Mouse (Mus musculus): ENCODE results near the gene Hist2h3b. TPM values are rescaled to one million over a fixed set of nuclear protein-coding genes. Genes with fewer than 3 reads are reported as not detected.
A peak's percentile ranks its signal among the peaks of the same experiment; 100 is the strongest.

Gene Hist2h3b
- polyA plus RNA-seq, 1 experiment from 2014 or later: 29.5 TPM

DNA sequence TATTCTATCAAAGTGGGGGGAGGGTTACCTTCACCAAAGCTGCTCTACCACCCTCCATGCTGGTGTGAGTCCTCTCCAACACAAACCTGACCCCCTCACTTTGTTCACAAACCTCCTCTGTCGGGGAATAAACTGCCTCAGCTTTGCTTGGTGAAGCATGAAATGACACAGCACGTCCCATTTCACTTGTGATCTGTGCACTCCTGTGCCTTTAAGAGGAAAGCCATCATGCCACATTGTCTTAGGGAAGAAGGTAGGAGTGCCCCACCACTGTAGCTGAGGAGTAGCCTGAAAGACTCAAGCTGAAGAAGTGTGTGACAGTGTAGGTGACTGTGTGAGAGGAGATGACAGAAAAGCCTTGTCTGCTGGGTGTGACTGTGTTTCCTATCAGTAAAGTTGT is 43.0 kb upstream of the Hist2h3b start:
- ATAC-seq (replicated peaks; ENCODE audit: insufficient number of reproducible peaks, low FRiP score, low TSS enrichment): no peak

GRCm38 (mm10) chr3:96226695-96227648 is 41.5 kb upstream of the Hist2h3b start:
- Histone ChIP-seq H3K27ac (ENCODE audit: low read depth, low read length) (no peak overlapping the region), H3K9me3 (replicated peaks; ENCODE audit: control insufficient read depth, low read length) (no peaks in the 10 kb centered on the region), H3K4me3 (ENCODE audit: low read depth, low read length) (no peak overlapping the region), H3K27me3 (ENCODE audit: control insufficient read depth, insufficient read depth, low read length) (no peaks in the 10 kb centered on the region), H3K4me1 (ENCODE audit: control insufficient read depth, insufficient read depth, low read length) (peaks cover 20% of the 10 kb centered on the region), H3K36me3 (ENCODE audit: control insufficient read depth, insufficient read depth, low read length) (no peaks in the 10 kb centered on the region), H3K4me2 (no peak overlapping the region), H3K9ac (ENCODE audit: low read depth, low read length) (no peak overlapping the region)
- peak; percentile 45; the same call in 1 of the 2 replicates for ATAC-seq (replicated peaks; ENCODE audit: insufficient number of reproducible peaks, low FRiP score, low TSS enrichment)
- 67% methylated on average over 8 of the region's 8 CpGs for whole genome bisulfite sequencing (ENCODE audit: insufficient replicate concordance)

More for the DNA sequence above, 43.0 kb upstream of the Hist2h3b start:
- H3K27me3 ChIP-seq (ENCODE audit: control insufficient read depth, insufficient read depth, low read length): no peaks in the 10 kb centered on the region
- H3K36me3 ChIP-seq (ENCODE audit: control insufficient read depth, insufficient read depth, low read length): no peaks in the 10 kb centered on the region
- H3K4me1 ChIP-seq (ENCODE audit: control insufficient read depth, insufficient read depth, low read length): peaks cover 25% of the 10 kb centered on the region
- no peak overlapping the region for H3K4me3 ChIP-seq (ENCODE audit: low read depth, low read length)
- 48% methylated on average over 2 of the region's 2 CpGs for WGBS (ENCODE audit: insufficient replicate concordance)
- no peaks in the 10 kb centered on the region for H3K9me3 ChIP-seq (replicated peaks; ENCODE audit: control insufficient read depth, low read length)
- H3K9ac ChIP-seq (ENCODE audit: low read depth, low read length): 0 out of 2 replicates have a peak overlapping the region, but pooled peaks have one; percentile 28
- H3K27ac ChIP-seq (ENCODE audit: low read depth, low read length): peak overlapping the region; percentile 46; the same call in 1 of the 2 replicates
- H3K4me2 ChIP-seq: no peak overlapping the region; the same call in 1 of the 2 replicates

DNA sequence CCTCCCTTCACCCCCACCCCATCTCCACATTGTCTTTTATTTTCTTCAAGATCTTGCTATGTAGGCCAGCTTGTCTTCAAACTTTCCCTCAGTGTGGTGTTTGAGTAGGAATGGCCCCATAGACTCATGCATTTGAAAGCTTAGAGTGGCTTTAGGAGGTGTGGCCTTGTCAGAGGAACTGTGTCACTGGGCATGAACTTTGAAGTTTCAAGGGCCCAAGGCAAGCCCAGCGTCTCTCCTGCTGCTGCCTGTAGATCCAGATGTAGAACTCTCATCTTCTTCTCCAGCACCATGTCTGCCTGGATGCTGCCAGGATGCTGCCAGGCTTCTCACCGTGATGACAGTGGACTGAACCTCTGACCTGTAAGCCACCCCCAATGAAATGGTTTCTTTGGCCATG is 39.6 kb upstream of the Hist2h3b start:
- ATAC-seq (replicated peaks; ENCODE audit: insufficient number of reproducible peaks, low FRiP score, low TSS enrichment): no peak
- no peaks in the 10 kb centered on the region for H3K36me3 ChIP-seq (ENCODE audit: control insufficient read depth, insufficient read depth, low read length)
- no peak overlapping the region for H3K9ac ChIP-seq (ENCODE audit: low read depth, low read length)
- peaks cover 14% of the 10 kb centered on the region for H3K4me1 ChIP-seq (ENCODE audit: control insufficient read depth, insufficient read depth, low read length)
- 58% methylated on average over 2 of the region's 2 CpGs for WGBS (ENCODE audit: insufficient replicate concordance)
- H3K4me3 ChIP-seq (ENCODE audit: low read depth, low read length): no peak overlapping the region
- no peaks in the 10 kb centered on the region for H3K27me3 ChIP-seq (ENCODE audit: control insufficient read depth, insufficient read depth, low read length)
- no peak overlapping the region for H3K27ac ChIP-seq (ENCODE audit: low read depth, low read length)
- H3K4me2 ChIP-seq: no peak overlapping the region
- no peaks in the 10 kb centered on the region for H3K9me3 ChIP-seq (replicated peaks; ENCODE audit: control insufficient read depth, low read length)

DNA sequence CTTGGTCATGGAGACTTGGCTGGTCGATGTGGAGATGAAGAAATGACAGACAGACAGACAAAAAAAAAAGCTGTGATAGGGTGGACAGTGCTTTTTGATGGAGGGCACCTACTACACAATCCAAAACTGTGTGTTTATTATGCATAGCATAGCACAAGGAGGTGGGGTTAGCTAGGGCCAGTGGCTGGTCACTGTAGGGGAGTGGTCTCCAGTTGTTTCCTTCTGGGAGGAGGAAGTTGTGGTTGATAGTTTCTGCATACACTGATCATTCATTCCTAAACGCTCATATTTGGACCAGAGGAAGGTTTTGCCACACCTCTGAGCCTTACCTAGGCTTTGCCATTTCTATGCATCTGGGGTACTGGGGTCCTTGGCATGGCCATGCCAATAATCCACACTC is 38.0 kb upstream of the Hist2h3b start:
- no peak overlapping the region for H3K9ac ChIP-seq (ENCODE audit: low read depth, low read length)
- ATAC-seq (replicated peaks; ENCODE audit: insufficient number of reproducible peaks, low FRiP score, low TSS enrichment): no peak
- H3K4me1 ChIP-seq (ENCODE audit: control insufficient read depth, insufficient read depth, low read length): peaks cover 7% of the 10 kb centered on the region
- no peak overlapping the region for H3K4me3 ChIP-seq (ENCODE audit: low read depth, low read length)
- H3K27me3 ChIP-seq (ENCODE audit: control insufficient read depth, insufficient read depth, low read length): no peaks in the 10 kb centered on the region
- H3K4me2 ChIP-seq: no peak overlapping the region
- H3K36me3 ChIP-seq (ENCODE audit: control insufficient read depth, insufficient read depth, low read length): no peaks in the 10 kb centered on the region
- WGBS (ENCODE audit: insufficient replicate concordance): 75% methylated on average over 2 of the region's 2 CpGs
- H3K9me3 ChIP-seq (replicated peaks; ENCODE audit: control insufficient read depth, low read length): no peaks in the 10 kb centered on the region
- H3K27ac ChIP-seq (ENCODE audit: low read depth, low read length): no peak overlapping the region

DNA sequence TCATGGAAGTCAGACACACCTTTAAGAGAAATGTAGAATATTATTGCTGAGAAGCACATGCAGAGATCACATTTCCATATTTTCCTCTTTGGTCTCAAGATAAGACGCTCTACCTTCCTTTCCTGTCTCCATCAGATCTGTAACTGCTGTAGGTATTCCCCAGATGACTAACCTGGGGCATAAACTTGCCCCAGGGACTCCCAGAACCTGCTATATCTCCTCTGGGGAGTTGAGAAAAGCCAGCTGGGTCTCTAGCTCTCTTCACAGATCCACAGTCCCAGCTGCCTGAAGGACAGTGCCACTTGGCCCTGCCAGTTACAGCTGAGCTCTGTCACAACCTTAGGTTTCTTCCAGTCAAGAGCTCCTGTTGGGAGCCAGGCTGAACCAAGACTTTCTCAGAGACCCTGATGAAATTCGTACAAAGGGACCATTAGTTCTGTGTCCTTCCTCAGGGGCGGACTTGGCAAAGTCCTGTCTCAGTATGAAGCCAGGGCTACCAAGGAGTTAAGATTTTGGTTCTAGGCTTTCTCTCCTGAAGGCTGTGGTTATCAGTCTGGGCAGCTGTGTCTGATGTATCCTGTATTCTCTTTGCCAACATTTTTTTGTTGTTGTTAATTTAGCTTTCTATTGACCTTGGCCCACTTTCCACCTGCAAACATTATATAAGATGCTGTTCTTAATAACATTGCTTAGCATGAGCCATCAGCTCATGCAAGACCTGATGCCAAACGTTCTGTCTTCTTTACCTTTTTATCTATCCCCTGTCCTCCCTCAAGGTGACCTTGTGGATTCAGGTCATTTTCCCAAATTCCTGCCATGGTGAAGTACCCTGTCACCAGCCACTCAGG is 37.3 kb upstream of the Hist2h3b start:
- ATAC-seq (replicated peaks; ENCODE audit: insufficient number of reproducible peaks, low FRiP score, low TSS enrichment): no peak
- no peak overlapping the region for H3K27ac ChIP-seq (ENCODE audit: low read depth, low read length)
- no peaks in the 10 kb centered on the region for H3K27me3 ChIP-seq (ENCODE audit: control insufficient read depth, insufficient read depth, low read length)
- H3K9me3 ChIP-seq (replicated peaks; ENCODE audit: control insufficient read depth, low read length): no peaks in the 10 kb centered on the region
- no peaks in the 10 kb centered on the region for H3K36me3 ChIP-seq (ENCODE audit: control insufficient read depth, insufficient read depth, low read length)
- WGBS (ENCODE audit: insufficient replicate concordance): 66% methylated on average over 4 of the region's 4 CpGs
- H3K4me3 ChIP-seq (ENCODE audit: low read depth, low read length): no peak overlapping the region
- H3K4me1 ChIP-seq (ENCODE audit: control insufficient read depth, insufficient read depth, low read length): peaks cover 2% of the 10 kb centered on the region; the same call in 1 of the 2 replicates
- H3K4me2 ChIP-seq: no peak overlapping the region
- H3K9ac ChIP-seq (ENCODE audit: low read depth, low read length): no peak overlapping the region

DNA sequence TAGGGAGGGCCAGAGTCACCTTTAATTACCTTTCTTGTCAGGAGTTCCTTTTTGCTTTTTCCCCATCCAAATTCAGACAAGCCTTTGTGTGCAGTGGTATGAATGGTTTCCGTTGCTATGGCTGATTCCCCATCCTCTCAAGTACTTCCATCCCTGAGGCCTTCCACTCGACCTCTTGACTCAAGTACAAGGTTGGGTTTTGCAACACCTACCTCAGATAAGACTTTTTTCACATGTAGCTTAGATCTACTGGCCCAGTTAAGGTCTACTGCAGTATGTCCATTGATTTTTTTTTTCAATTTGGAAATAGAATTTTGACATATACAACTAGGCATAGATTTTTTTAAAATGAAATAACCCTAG is 36.7 kb upstream of the Hist2h3b start:
- Histone ChIP-seq H3K4me1 (ENCODE audit: control insufficient read depth, insufficient read depth, low read length) (no peaks in the 10 kb centered on the region), H3K9ac (ENCODE audit: low read depth, low read length) (no peak overlapping the region), H3K9me3 (replicated peaks; ENCODE audit: control insufficient read depth, low read length) (no peaks in the 10 kb centered on the region), H3K27ac (ENCODE audit: low read depth, low read length) (no peak overlapping the region), H3K4me3 (ENCODE audit: low read depth, low read length) (no peak overlapping the region), H3K4me2 (no peak overlapping the region), H3K36me3 (ENCODE audit: control insufficient read depth, insufficient read depth, low read length) (no peaks in the 10 kb centered on the region), H3K27me3 (ENCODE audit: control insufficient read depth, insufficient read depth, low read length) (no peaks in the 10 kb centered on the region)
- WGBS (ENCODE audit: insufficient replicate concordance): 46% methylated on average over 2 of the region's 2 CpGs
- no peak for ATAC-seq (replicated peaks; ENCODE audit: insufficient number of reproducible peaks, low FRiP score, low TSS enrichment)

- Histone ChIP-seq H3K27ac (ENCODE audit: low read depth, low read length) (no peak overlapping the region), H3K4me2 (no peak overlapping the region), H3K4me3 (ENCODE audit: low read depth, low read length) (no peak overlapping the region), H3K9me3 (replicated peaks; ENCODE audit: control insufficient read depth, low read length) (no peaks in the 10 kb centered on the region), H3K9ac (ENCODE audit: low read depth, low read length) (no peak overlapping the region), H3K4me1 (ENCODE audit: control insufficient read depth, insufficient read depth, low read length) (peaks cover 9% of the 10 kb centered on the region), H3K36me3 (ENCODE audit: control insufficient read depth, insufficient read depth, low read length) (no peaks in the 10 kb centered on the region), H3K27me3 (ENCODE audit: control insufficient read depth, insufficient read depth, low read length) (no peaks in the 10 kb centered on the region)
- 88% methylated on average over 2 of the region's 2 CpGs for WGBS (ENCODE audit: insufficient replicate concordance)
- no peak for ATAC-seq (replicated peaks; ENCODE audit: insufficient number of reproducible peaks, low FRiP score, low TSS enrichment)
Measured at GRCm38 (mm10) chr3:96234914-96235313, 33.5 kb upstream of the Hist2h3b start.

DNA sequence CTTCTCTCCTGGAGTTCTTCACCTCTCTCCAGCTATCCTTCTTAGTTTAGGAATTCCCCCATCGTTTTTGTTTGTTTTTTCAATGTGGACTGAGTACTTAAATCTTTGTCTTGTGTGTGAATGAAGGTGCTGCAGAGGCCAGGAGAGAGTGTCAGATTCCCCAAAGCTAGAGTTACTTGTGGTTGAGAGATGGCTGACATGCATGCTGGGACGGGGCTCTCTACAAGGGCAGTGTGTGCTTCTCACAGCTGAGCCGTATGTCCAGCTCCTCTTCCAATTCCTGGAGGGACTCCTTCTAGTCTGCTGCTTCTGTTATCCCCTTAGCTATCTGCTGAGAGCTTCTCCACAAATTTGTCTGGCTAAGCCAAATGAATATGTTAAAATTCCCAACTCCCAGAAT is 32.6 kb upstream of the Hist2h3b start:
- Histone ChIP-seq H3K9me3 (replicated peaks; ENCODE audit: control insufficient read depth, low read length) (no peaks in the 10 kb centered on the region), H3K4me1 (ENCODE audit: control insufficient read depth, insufficient read depth, low read length) (peaks cover 11% of the 10 kb centered on the region), H3K4me2 (no peak overlapping the region), H3K36me3 (ENCODE audit: control insufficient read depth, insufficient read depth, low read length) (no peaks in the 10 kb centered on the region), H3K9ac (ENCODE audit: low read depth, low read length) (no peak overlapping the region), H3K27me3 (ENCODE audit: control insufficient read depth, insufficient read depth, low read length) (no peaks in the 10 kb centered on the region), H3K4me3 (ENCODE audit: low read depth, low read length) (no peak overlapping the region), H3K27ac (ENCODE audit: low read depth, low read length) (no peak overlapping the region)
- 46% methylated on average over 3 of the region's 3 CpGs for WGBS (ENCODE audit: insufficient replicate concordance)
- ATAC-seq (replicated peaks; ENCODE audit: insufficient number of reproducible peaks, low FRiP score, low TSS enrichment): no peak

Measured in heart, embryonic 11.5 days (tissue).